Mouse (Mus musculus): Measurements from ENCODE around the gene Adk. TPM values are rescaled to one million over a fixed set of nuclear protein-coding genes. Genes with fewer than 3 reads are reported as not detected.
A peak's percentile ranks its signal among the peaks of the same experiment; 100 is the strongest.

Adk gene
- polyA plus RNA-seq (2012; rRNA removed) (43.2 and 56.9 TPM in 2 replicates), polyA plus RNA-seq (2014; fragmentation: Nextera tagmentation; extraction: Ambion mirVana) (172 and 180 TPM in 2 replicates)

GRCm38 (mm10) chr14:21052112-21052780 lies at the start of gene Adk, which contains the start of gene Ap3m1:
Gene Adk (plus strand): TSS chr14:21052574.
Gene Ap3m1 (minus strand): TSS chr14:21052508.
- peaks cover 3% of the 10 kb centered on the region for H3K9me3 ChIP-seq (ENCODE audit: control insufficient read depth, low read length)
- peak within 1 kb of the TSS; percentile 83 for H3K27ac ChIP-seq
- H3K4me1 ChIP-seq (replicated peaks; ENCODE audit: control insufficient read depth in 2 of 2, insufficient read depth in 2 of 2, low read length in 1 of 2) = peaks cover 3 to 8% of the 10 kb centered on the region in 2 experiments
- no peaks in the 10 kb centered on the region for H3K36me3 ChIP-seq (replicated peaks; ENCODE audit: control insufficient read depth, insufficient read depth, low read depth)
- H3K4me2 ChIP-seq (ENCODE audit: low read depth) = peak within 1 kb of the TSS; percentile 84
- peak within 1 kb of the TSS; percentile 88 to 97 for H3K4me3 ChIP-seq (ENCODE audit: insufficient read depth in 1 of 2, low read depth in 2 of 2, low read length in 2 of 2)
- ATAC-seq (ENCODE audit: insufficient read depth) (peak; percentile 98), DNase-seq (ENCODE audit: low read depth in 3 of 3, low spot score in 3 of 3) (peak; percentile 87 to 92 (median 88))
- peak within 1 kb of the TSS; percentile 89 for H3K9ac ChIP-seq (replicated peaks)
- TF ChIP-seq CTCF (IDR thresholded peaks at IDR 0.05; ENCODE audit: low read depth) (no peak), EP300 (IDR thresholded peaks at IDR 0.05; ENCODE audit: low read depth) (peak; percentile 67; the same call in 1 of the 2 replicates)
- H3K27me3 ChIP-seq (ENCODE audit: control insufficient read depth, insufficient read depth, low read length) = no peaks in the 10 kb centered on the region
- under 1% methylated on average over 47 of the region's 48 CpGs for WGBS (ENCODE audit: insufficient replicate concordance)

DNA sequence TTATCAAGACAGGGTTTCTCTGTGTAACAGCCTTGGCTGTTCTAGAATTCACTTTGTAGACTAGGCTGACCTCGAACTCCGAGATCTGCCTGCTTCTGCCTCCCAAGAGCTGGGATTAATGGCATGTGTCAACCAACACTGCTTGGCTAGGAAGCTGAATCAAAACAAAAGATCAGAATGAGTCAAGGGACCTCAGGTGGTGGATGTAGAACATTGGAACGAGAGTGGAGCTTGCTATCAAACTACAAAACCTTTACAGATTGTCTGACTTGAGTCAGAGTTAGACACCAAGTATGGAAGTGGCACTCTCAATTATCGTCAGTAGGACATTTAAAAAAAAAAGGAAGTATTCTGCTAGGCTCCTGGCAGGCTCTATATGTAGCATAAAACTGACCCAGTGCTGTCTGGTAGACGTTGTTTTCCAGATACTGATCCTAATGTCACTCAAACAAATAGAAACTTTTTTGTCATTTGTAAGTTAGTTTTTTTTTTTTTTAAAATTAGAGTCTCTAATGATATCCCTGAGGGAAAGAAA lies 38.5 kb upstream of the Adk start:
- ATAC-seq (ENCODE audit: insufficient read depth) (no peak), DNase-seq (ENCODE audit: low read depth in 3 of 3, low spot score in 3 of 3) (no peak)
- H3K9me3 ChIP-seq (ENCODE audit: control insufficient read depth, low read length) = no peaks in the 10 kb centered on the region
- no peak for TF ChIP-seq EP300 (IDR thresholded peaks at IDR 0.05; ENCODE audit: low read depth)
- TF ChIP-seq CTCF (IDR thresholded peaks at IDR 0.05; ENCODE audit: low read depth) = no peak
- H3K36me3 ChIP-seq (replicated peaks; ENCODE audit: control insufficient read depth, insufficient read depth, low read depth) = peaks cover 16% of the 10 kb centered on the region
- H3K4me3 ChIP-seq (ENCODE audit: insufficient read depth in 1 of 2, low read depth in 2 of 2, low read length in 2 of 2) = no peak overlapping the region
- no peak overlapping the region for H3K27ac ChIP-seq
- no peaks in the 10 kb centered on the region for H3K4me1 ChIP-seq (replicated peaks; ENCODE audit: control insufficient read depth in 2 of 2, insufficient read depth in 2 of 2, low read length in 1 of 2)
- 54% methylated on average over 5 of the region's 5 CpGs for WGBS (ENCODE audit: insufficient replicate concordance)
- no peak overlapping the region for H3K4me2 ChIP-seq (ENCODE audit: low read depth)
- H3K27me3 ChIP-seq (ENCODE audit: control insufficient read depth, insufficient read depth, low read length) = no peaks in the 10 kb centered on the region
- H3K9ac ChIP-seq (replicated peaks) = no peak overlapping the region

GRCm38 (mm10) chr14:21017871-21018270 lies 34.5 kb upstream of the Adk start:
- H3K36me3 ChIP-seq (replicated peaks; ENCODE audit: control insufficient read depth, insufficient read depth, low read depth) = peaks cover 24% of the 10 kb centered on the region
- no peaks in the 10 kb centered on the region for H3K4me1 ChIP-seq (replicated peaks; ENCODE audit: control insufficient read depth in 2 of 2, insufficient read depth in 2 of 2, low read length in 1 of 2)
- no peak for DNase-seq (ENCODE audit: low read depth in 3 of 3, low spot score in 3 of 3)
- WGBS (ENCODE audit: insufficient replicate concordance) = 78% methylated on average over 5 of the region's 5 CpGs
- no peak for TF ChIP-seq CTCF (IDR thresholded peaks at IDR 0.05; ENCODE audit: low read depth)
- no peak for TF ChIP-seq EP300 (IDR thresholded peaks at IDR 0.05; ENCODE audit: low read depth)
- no peaks in the 10 kb centered on the region for H3K9me3 ChIP-seq (ENCODE audit: control insufficient read depth, low read length)
- H3K4me2 ChIP-seq (ENCODE audit: low read depth) = no peak overlapping the region
- H3K27ac ChIP-seq = no peak overlapping the region
- no peak overlapping the region for H3K9ac ChIP-seq (replicated peaks)
- H3K4me3 ChIP-seq (ENCODE audit: insufficient read depth in 1 of 2, low read depth in 2 of 2, low read length in 2 of 2) = no peak overlapping the region
- no peaks in the 10 kb centered on the region for H3K27me3 ChIP-seq (ENCODE audit: control insufficient read depth, insufficient read depth, low read length)
- ATAC-seq (ENCODE audit: insufficient read depth) = no peak

DNA sequence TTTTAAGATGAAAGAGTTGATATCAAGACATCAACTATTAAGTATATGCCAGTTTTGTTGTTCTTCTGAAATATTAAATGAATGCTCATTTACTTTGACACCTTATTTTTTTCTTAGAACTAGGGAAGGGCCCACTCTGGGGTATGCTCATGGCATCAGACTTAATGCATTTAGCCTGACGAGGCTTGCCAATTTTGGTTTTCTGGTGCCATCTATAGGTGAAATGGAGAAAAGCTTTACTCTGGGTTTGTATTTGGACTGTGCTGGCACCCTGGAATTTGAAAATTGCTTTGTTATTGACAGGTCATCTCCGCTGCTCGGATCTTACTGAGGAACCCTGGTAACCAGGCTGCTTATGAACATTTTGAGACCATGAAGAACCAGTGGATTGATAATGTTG lies 33.4 kb upstream of the Adk start:
- TF ChIP-seq CTCF (IDR thresholded peaks at IDR 0.05; ENCODE audit: low read depth) (peak; percentile 53), EP300 (IDR thresholded peaks at IDR 0.05; ENCODE audit: low read depth) (no peak)
- peaks cover 27% of the 10 kb centered on the region for H3K36me3 ChIP-seq (replicated peaks; ENCODE audit: control insufficient read depth, insufficient read depth, low read depth)
- no peak overlapping the region for H3K4me3 ChIP-seq (ENCODE audit: insufficient read depth in 1 of 2, low read depth in 2 of 2, low read length in 2 of 2)
- H3K27ac ChIP-seq = no peak overlapping the region
- H3K27me3 ChIP-seq (ENCODE audit: control insufficient read depth, insufficient read depth, low read length) = no peaks in the 10 kb centered on the region
- H3K4me1 ChIP-seq (replicated peaks; ENCODE audit: control insufficient read depth in 2 of 2, insufficient read depth in 2 of 2, low read length in 1 of 2) = no peaks in the 10 kb centered on the region
- 0 out of 2 replicates have a peak, but pooled peaks have one; percentile 28 for ATAC-seq (ENCODE audit: insufficient read depth)
- peak in 2 of 3 experiments; percentile 13 to 27 for DNase-seq (ENCODE audit: low read depth in 3 of 3, low spot score in 3 of 3)
- no peak overlapping the region for H3K4me2 ChIP-seq (ENCODE audit: low read depth)
- no peak overlapping the region for H3K9ac ChIP-seq (replicated peaks)
- WGBS (ENCODE audit: insufficient replicate concordance) = 58% methylated on average over 3 of the region's 3 CpGs
- no peaks in the 10 kb centered on the region for H3K9me3 ChIP-seq (ENCODE audit: control insufficient read depth, low read length)

GRCm38 (mm10) chr14:21020435-21020834 lies 31.9 kb upstream of the Adk start:
- Histone ChIP-seq H3K9me3 (ENCODE audit: control insufficient read depth, low read length) (no peaks in the 10 kb centered on the region), H3K27ac (no peak overlapping the region), H3K36me3 (replicated peaks; ENCODE audit: control insufficient read depth, insufficient read depth, low read depth) (peaks cover 27% of the 10 kb centered on the region), H3K9ac (replicated peaks) (no peak overlapping the region), H3K4me1 (replicated peaks; ENCODE audit: control insufficient read depth in 2 of 2, insufficient read depth in 2 of 2, low read length in 1 of 2) (no peaks in the 10 kb centered on the region), H3K4me3 (ENCODE audit: insufficient read depth in 1 of 2, low read depth in 2 of 2, low read length in 2 of 2) (no peak overlapping the region), H3K4me2 (ENCODE audit: low read depth) (no peak overlapping the region), H3K27me3 (ENCODE audit: control insufficient read depth, insufficient read depth, low read length) (no peaks in the 10 kb centered on the region)
- ATAC-seq (ENCODE audit: insufficient read depth) (no peak), DNase-seq (ENCODE audit: low read depth in 3 of 3, low spot score in 3 of 3) (no peak)
- 81% methylated on average over 8 of the region's 8 CpGs for WGBS (ENCODE audit: insufficient replicate concordance)
- no peak for TF ChIP-seq EP300 (IDR thresholded peaks at IDR 0.05; ENCODE audit: low read depth)
- TF ChIP-seq CTCF (IDR thresholded peaks at IDR 0.05; ENCODE audit: low read depth) = no peak

All from liver, embryonic 14.5 days (tissue).